Mouse (Mus musculus): ENCODE results near the gene Zfp622. TPM values are rescaled to one million over a fixed set of nuclear protein-coding genes. Genes with fewer than 3 reads are reported as not detected.

Zfp622 gene
- polyA plus RNA-seq (2015; fragmentation: Nextera tagmentation; extraction: Ambion mirVana) = 26.3 and 28.2 TPM in 2 replicates

- no peaks in the 10 kb centered on the region for H3K27me3 ChIP-seq (ENCODE audit: control insufficient read depth, insufficient read depth, low read depth, low read length)
- peak within 1 kb of the TSS; percentile 90 for H3K27ac ChIP-seq (ENCODE audit: low read length)
- peak; percentile 98 for ATAC-seq
- H3K36me3 ChIP-seq (ENCODE audit: control insufficient read depth, insufficient read depth, low read length) = peaks cover 4% of the 10 kb centered on the region; the same call in 1 of the 2 replicates
- under 1% methylated on average over 51 of the region's 57 CpGs for WGBS
- H3K4me3 ChIP-seq (ENCODE audit: low read depth, low read length) = peak within 1 kb of the TSS; percentile 99
- peaks cover 27% of the 10 kb centered on the region for H3K4me1 ChIP-seq (ENCODE audit: control insufficient read depth, insufficient read depth, low read length)
- 0 out of 2 replicates have a peak, but pooled peaks cover 2% of the 10 kb centered on the region for H3K9me3 ChIP-seq (replicated peaks; ENCODE audit: control insufficient read depth, low read length, poor library complexity, severe bottlenecking)
- H3K4me2 ChIP-seq (ENCODE audit: low read length) = peak within 1 kb of the TSS; percentile 99
- H3K9ac ChIP-seq (ENCODE audit: low read depth, low read length) = peak within 1 kb of the TSS; percentile 83
Measured at GRCm38 (mm10) chr15:25984067-25984733, at the start of gene Zfp622. Gene Zfp622 (plus strand): TSS chr15:25984366.

- no peaks in the 10 kb centered on the region for H3K4me1 ChIP-seq (ENCODE audit: control insufficient read depth, insufficient read depth, low read length)
- no peak overlapping the region for H3K4me2 ChIP-seq (ENCODE audit: low read length)
- no peak overlapping the region for H3K4me3 ChIP-seq (ENCODE audit: low read depth, low read length)
- no peak overlapping the region for H3K27ac ChIP-seq (ENCODE audit: low read length)
- H3K9me3 ChIP-seq (replicated peaks; ENCODE audit: control insufficient read depth, low read length, poor library complexity, severe bottlenecking) = no peaks in the 10 kb centered on the region
- no peak overlapping the region for H3K9ac ChIP-seq (ENCODE audit: low read depth, low read length)
- H3K27me3 ChIP-seq (ENCODE audit: control insufficient read depth, insufficient read depth, low read depth, low read length) = no peaks in the 10 kb centered on the region
- 77% methylated on average over 7 of the region's 7 CpGs for WGBS
- no peak for ATAC-seq
- no peaks in the 10 kb centered on the region for H3K36me3 ChIP-seq (ENCODE audit: control insufficient read depth, insufficient read depth, low read length)
Measured at GRCm38 (mm10) chr15:25934411-25934810, 49.8 kb upstream of the Zfp622 start.

GRCm38 (mm10) chr15:25938496-25938895 lies 45.7 kb upstream of the Zfp622 start:
- H3K4me1 ChIP-seq (ENCODE audit: control insufficient read depth, insufficient read depth, low read length) = peaks cover 2% of the 10 kb centered on the region; the same call in 1 of the 2 replicates
- H3K4me3 ChIP-seq (ENCODE audit: low read depth, low read length) = no peak overlapping the region
- no peaks in the 10 kb centered on the region for H3K9me3 ChIP-seq (replicated peaks; ENCODE audit: control insufficient read depth, low read length, poor library complexity, severe bottlenecking)
- H3K36me3 ChIP-seq (ENCODE audit: control insufficient read depth, insufficient read depth, low read length) = no peaks in the 10 kb centered on the region
- H3K9ac ChIP-seq (ENCODE audit: low read depth, low read length) = no peak overlapping the region
- ATAC-seq = no peak
- 88% methylated on average over 7 of the region's 7 CpGs for WGBS
- no peak overlapping the region for H3K4me2 ChIP-seq (ENCODE audit: low read length)
- H3K27me3 ChIP-seq (ENCODE audit: control insufficient read depth, insufficient read depth, low read depth, low read length) = no peaks in the 10 kb centered on the region
- H3K27ac ChIP-seq (ENCODE audit: low read length) = no peak overlapping the region

DNA sequence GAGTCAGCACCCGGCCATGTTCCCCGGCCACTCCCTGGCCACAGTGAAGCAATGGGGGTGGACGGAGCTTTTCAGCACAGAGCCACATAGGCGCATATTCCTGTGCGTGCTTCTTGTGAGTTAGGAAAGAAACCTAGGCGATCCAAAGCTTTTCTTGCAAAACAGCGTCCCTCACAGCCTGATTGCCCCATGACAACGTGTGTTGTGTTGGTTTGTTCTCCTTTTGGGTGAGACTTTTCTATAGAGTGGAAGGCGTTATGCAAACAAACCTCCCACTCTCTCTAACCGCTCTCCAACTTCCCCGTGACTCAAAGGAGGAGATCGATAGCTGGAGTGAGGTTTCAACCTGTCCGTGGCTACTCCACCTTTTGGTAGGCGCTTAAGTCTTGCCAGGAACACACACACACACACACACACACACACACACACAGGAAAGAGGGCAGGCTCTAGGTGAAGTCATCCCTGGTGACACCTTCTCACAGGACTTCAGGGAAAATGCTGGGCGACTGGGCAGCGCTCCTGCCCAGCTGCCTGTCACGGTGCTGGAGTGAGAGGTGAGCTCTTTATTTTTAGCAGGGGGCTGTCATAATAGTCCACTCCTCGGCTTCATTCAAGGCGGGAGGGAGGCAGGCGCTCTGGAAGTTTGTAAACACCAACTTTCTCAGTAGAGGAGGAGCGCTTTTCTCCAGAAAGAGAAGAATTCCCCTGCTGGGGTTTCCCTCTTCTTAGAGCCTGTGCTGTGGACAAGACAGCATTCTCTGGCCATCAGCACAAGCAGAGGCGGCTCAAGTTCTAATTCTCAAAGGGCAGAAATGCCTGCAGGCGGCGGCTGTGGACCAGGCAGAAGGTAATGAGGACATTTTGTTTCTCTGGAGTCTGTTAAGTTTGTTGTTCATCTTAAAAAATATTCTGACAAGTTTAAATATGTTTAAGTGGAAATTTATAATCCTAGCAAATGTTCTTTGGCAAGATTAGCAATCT lies 43.5 kb upstream of the Zfp622 start:
- ATAC-seq = no peak

DNA sequence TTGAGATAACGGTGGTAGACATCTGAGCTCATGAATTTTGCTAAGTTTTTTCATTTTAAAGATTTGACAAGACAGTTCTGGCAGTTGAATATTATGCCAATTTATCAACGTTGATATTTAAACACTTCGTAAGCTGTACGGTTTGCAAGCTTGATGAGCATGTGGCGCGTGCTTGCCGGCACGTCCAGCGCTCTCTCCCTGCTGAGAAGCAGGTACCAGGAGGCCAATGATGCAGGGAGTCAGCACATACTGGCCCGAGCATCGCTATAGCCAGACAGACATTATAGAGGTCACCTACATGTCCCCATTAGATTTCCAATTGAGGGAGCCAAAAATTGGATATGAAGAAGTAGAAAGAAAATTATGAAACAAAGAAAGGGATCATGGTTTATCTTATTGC lies 42.7 kb upstream of the Zfp622 start:
- no peak for ATAC-seq
- H3K9ac ChIP-seq (ENCODE audit: low read depth, low read length) = no peak overlapping the region
- no peak overlapping the region for H3K4me3 ChIP-seq (ENCODE audit: low read depth, low read length)
- peaks cover 2% of the 10 kb centered on the region; the same call in 1 of the 2 replicates for H3K4me1 ChIP-seq (ENCODE audit: control insufficient read depth, insufficient read depth, low read length)
- 78% methylated on average over 11 of the region's 11 CpGs for WGBS
- no peak overlapping the region for H3K4me2 ChIP-seq (ENCODE audit: low read length)
- no peaks in the 10 kb centered on the region for H3K36me3 ChIP-seq (ENCODE audit: control insufficient read depth, insufficient read depth, low read length)
- H3K27ac ChIP-seq (ENCODE audit: low read length) = no peak overlapping the region
- H3K27me3 ChIP-seq (ENCODE audit: control insufficient read depth, insufficient read depth, low read depth, low read length) = no peaks in the 10 kb centered on the region
- no peaks in the 10 kb centered on the region for H3K9me3 ChIP-seq (replicated peaks; ENCODE audit: control insufficient read depth, low read length, poor library complexity, severe bottlenecking)

More for the DNA sequence above, 43.5 kb upstream of the Zfp622 start:
- Histone ChIP-seq H3K4me1 (ENCODE audit: control insufficient read depth, insufficient read depth, low read length) (peaks cover 2% of the 10 kb centered on the region; the same call in 1 of the 2 replicates), H3K9ac (ENCODE audit: low read depth, low read length) (no peak overlapping the region), H3K36me3 (ENCODE audit: control insufficient read depth, insufficient read depth, low read length) (no peaks in the 10 kb centered on the region), H3K27me3 (ENCODE audit: control insufficient read depth, insufficient read depth, low read depth, low read length) (no peaks in the 10 kb centered on the region), H3K9me3 (replicated peaks; ENCODE audit: control insufficient read depth, low read length, poor library complexity, severe bottlenecking) (no peaks in the 10 kb centered on the region), H3K4me3 (ENCODE audit: low read depth, low read length) (no peak overlapping the region), H3K27ac (ENCODE audit: low read length) (no peak overlapping the region), H3K4me2 (ENCODE audit: low read length) (no peak overlapping the region)
- 40% methylated on average over 24 of the region's 24 CpGs for WGBS

- no peak overlapping the region for H3K9ac ChIP-seq (ENCODE audit: low read depth, low read length)
- H3K9me3 ChIP-seq (replicated peaks; ENCODE audit: control insufficient read depth, low read length, poor library complexity, severe bottlenecking) = no peaks in the 10 kb centered on the region
- H3K27ac ChIP-seq (ENCODE audit: low read length) = no peak overlapping the region
- no peaks in the 10 kb centered on the region for H3K36me3 ChIP-seq (ENCODE audit: control insufficient read depth, insufficient read depth, low read length)
- no peak for ATAC-seq
- H3K27me3 ChIP-seq (ENCODE audit: control insufficient read depth, insufficient read depth, low read depth, low read length) = no peaks in the 10 kb centered on the region
- H3K4me1 ChIP-seq (ENCODE audit: control insufficient read depth, insufficient read depth, low read length) = peaks cover 2% of the 10 kb centered on the region; the same call in 1 of the 2 replicates
- 39% methylated on average over 4 of the region's 4 CpGs for WGBS
- no peak overlapping the region for H3K4me2 ChIP-seq (ENCODE audit: low read length)
- H3K4me3 ChIP-seq (ENCODE audit: low read depth, low read length) = no peak overlapping the region
Measured at GRCm38 (mm10) chr15:25942415-25942814, 41.8 kb upstream of the Zfp622 start.

DNA sequence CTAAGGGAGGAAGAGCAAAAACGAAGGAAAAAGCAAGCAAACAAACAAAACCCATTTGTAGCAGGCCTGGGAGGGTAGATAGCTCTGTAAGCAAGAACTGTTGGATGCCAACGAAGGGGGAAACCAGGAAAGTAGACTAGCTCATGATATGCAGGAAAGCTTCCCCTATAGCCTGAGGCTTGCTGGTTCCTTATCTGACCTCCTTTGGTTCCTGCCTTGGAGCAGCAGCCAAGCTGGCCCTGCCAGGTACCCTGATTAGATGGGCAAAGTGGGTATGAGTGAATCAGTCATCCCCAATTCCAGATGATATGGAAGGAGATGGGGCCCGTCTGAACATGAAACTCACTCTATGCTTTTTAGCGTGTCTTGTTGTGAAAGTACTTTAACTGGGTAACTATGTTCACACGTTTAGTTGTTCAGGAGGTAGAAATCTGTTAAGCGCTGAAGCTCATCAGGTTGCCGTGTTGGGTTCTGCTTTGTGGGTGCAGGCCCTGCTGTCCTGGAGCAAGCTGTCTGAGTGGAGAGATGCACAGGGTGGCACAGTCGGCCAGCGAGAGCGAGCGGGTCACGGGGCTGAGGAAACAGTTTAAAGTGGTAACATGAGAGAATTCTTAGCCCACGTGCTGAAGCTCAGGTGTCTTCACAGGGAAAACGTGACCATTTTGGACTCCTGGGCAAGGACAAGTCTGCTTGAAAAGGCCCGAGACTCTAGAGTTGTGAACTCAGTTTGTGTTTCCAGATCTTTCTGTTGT lies 40.6 kb upstream of the Zfp622 start:
- H3K4me1 ChIP-seq (ENCODE audit: control insufficient read depth, insufficient read depth, low read length) = peaks cover 2% of the 10 kb centered on the region; the same call in 1 of the 2 replicates
- no peaks in the 10 kb centered on the region for H3K27me3 ChIP-seq (ENCODE audit: control insufficient read depth, insufficient read depth, low read depth, low read length)
- H3K9ac ChIP-seq (ENCODE audit: low read depth, low read length) = no peak overlapping the region
- no peak overlapping the region for H3K27ac ChIP-seq (ENCODE audit: low read length)
- H3K4me3 ChIP-seq (ENCODE audit: low read depth, low read length) = no peak overlapping the region
- no peaks in the 10 kb centered on the region for H3K36me3 ChIP-seq (ENCODE audit: control insufficient read depth, insufficient read depth, low read length)
- ATAC-seq = no peak
- H3K9me3 ChIP-seq (replicated peaks; ENCODE audit: control insufficient read depth, low read length, poor library complexity, severe bottlenecking) = no peaks in the 10 kb centered on the region
- H3K4me2 ChIP-seq (ENCODE audit: low read length) = no peak overlapping the region
- WGBS = 93% methylated on average over 15 of the region's 15 CpGs

DNA sequence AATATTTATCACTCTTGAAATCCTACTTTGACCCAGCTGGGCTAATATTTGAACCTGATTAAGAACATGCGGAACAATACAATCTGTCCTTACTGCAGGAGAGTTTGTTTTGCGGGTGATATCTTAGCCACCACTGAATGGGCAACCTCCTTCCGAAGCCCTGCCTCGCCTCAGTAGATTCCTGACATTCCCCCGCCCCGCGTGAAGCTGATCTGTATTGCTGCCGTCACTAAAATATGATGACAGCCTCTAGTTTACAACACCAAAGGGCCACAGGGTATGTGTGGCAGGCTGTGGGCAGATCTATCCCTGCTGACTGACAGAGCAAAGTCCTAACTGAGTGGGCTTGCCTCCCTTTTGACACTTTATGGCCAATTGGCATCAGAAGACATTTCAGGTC lies 38.9 kb upstream of the Zfp622 start:
- H3K9me3 ChIP-seq (replicated peaks; ENCODE audit: control insufficient read depth, low read length, poor library complexity, severe bottlenecking) = no peaks in the 10 kb centered on the region
- H3K27ac ChIP-seq (ENCODE audit: low read length) = no peak overlapping the region
- H3K4me2 ChIP-seq (ENCODE audit: low read length) = no peak overlapping the region
- H3K9ac ChIP-seq (ENCODE audit: low read depth, low read length) = no peak overlapping the region
- peaks cover 2% of the 10 kb centered on the region; the same call in 1 of the 2 replicates for H3K4me1 ChIP-seq (ENCODE audit: control insufficient read depth, insufficient read depth, low read length)
- H3K36me3 ChIP-seq (ENCODE audit: control insufficient read depth, insufficient read depth, low read length) = no peaks in the 10 kb centered on the region
- no peaks in the 10 kb centered on the region for H3K27me3 ChIP-seq (ENCODE audit: control insufficient read depth, insufficient read depth, low read depth, low read length)
- no peak overlapping the region for H3K4me3 ChIP-seq (ENCODE audit: low read depth, low read length)
- no peak for ATAC-seq
- WGBS = 86% methylated on average over 8 of the region's 8 CpGs

Measured in midbrain, embryonic 16.5 days (tissue).